Mouse (Mus musculus) heart, adult 2 months (tissue): ENCODE data around the gene Tymp. TPM values are rescaled to one million over a fixed set of nuclear protein-coding genes. Genes with fewer than 3 reads are reported as not detected.

Experiments
- DNase-seq, 2 experiments: peaks; one replicate each; pipeline ENCODE4 v3.0.0; 2021
- H3K27ac ChIP-seq: fragments of 200-600 bp; 2 replicates; pipeline ENCODE4 v1.8.1; 2022
- H3K27me3 ChIP-seq: fragments of 200-500 bp; 2 replicates; pipeline ENCODE4 v1.6.1; 2012; ENCODE audit warnings: mild to moderate bottlenecking, low read length, inconsistent platforms, mixed read lengths; ENCODE audit not compliant: control insufficient read depth, insufficient read depth
- H3K36me3 ChIP-seq: fragments of 200-500 bp; 2 replicates; pipeline ENCODE4 v1.6.1; 2012; ENCODE audit warnings: low read length, inconsistent platforms; ENCODE audit not compliant: control insufficient read depth, insufficient read depth
- H3K4me1 ChIP-seq: fragments of 200-500 bp; 2 replicates; pipeline ENCODE4 v1.6.1; 2011; ENCODE audit warnings: low read length; ENCODE audit not compliant: control insufficient read depth, insufficient read depth
- H3K4me3 ChIP-seq: fragments of 200-600 bp; 2 replicates; pipeline ENCODE4 v1.8.1; 2022
- H3K79me2 ChIP-seq: fragments of 200-500 bp; replicated peaks from 2 replicates; pipeline ENCODE4 v1.6.1; 2012; ENCODE audit warnings: mild to moderate bottlenecking, inconsistent platforms, low read length, moderate library complexity, mixed read lengths; ENCODE audit not compliant: control insufficient read depth, insufficient read depth
- H3K9ac ChIP-seq: fragments of 200-500 bp; 2 replicates; pipeline ENCODE4 v1.6.1; 2012; ENCODE audit warnings: low read depth, mild to moderate bottlenecking, control low read depth, inconsistent platforms, low read length, mixed read lengths
- CTCF ChIP-seq: fragments of 200-600 bp; IDR thresholded peaks from 2 replicates; pipeline ENCODE4 v1.8.1; 2022; ENCODE audit warnings: antibody characterized with exemption, mild to moderate bottlenecking, moderate library complexity
- EP300 ChIP-seq: fragments of 200-500 bp; IDR thresholded peaks from 2 replicates; pipeline ENCODE4 v1.6.1; 2011; ENCODE audit warnings: low read depth, low read length, control low read depth; ENCODE audit not compliant: insufficient read depth
- POLR2A ChIP-seq: fragments of 200-500 bp; IDR thresholded peaks from 2 replicates; pipeline ENCODE4 v1.6.1; 2011; ENCODE audit warnings: mild to moderate bottlenecking, low read depth, low read length, control low read depth; ENCODE audit not compliant: insufficient read depth
- WGBS: fragments of 180-500 bp; shearing (Covaris S2); methylation state at CpG from one replicate; pipeline ENCODE4 v1.1.7; 2018; 5-methylcytosine and 5-hydroxymethylcytosine counted together
- intact Hi-C: fragments of 180-260 bp; cut with DNase I; formaldehyde crosslinking; loops from one replicate; pipeline ENCODE4 v1.15.1; 2025
- polyA plus RNA-seq: library from polyadenylated mRNA; depleted of rRNA; stranded (reverse); fragments of >200 nt; gene quantifications from 2 replicates; pipeline ENCODE4 v1.2.3, GENCODE M21; 2012
- total RNA-seq, 2 experiments: library from RNA; stranded (reverse); gene quantifications; 2 replicates each; pipeline ENCODE4 v1.2.3; 2021

Gene Tymp
- total and polyA plus RNA-seq, 3 experiments: 0.18 to 1.8 (median 0.47) TPM

DNA sequence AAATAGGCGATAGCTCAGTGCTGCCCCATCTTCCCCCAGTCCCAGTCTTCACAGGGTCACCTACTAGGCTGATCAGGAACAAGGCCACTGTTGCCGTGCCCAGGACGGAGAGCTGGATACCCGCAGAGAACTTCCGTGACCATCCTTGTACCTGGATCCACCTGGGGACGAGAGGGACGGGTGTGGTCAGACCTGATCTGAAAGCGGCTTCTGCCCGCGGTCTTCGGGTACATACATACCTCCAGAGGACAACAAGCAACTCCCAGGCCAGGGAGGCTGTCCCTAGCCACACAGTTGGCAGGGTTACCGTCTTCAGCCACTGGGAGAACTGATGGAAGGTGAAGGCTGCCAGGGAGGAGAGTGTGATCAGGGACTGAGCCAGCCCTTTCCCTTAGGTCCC is 24.0 kb downstream of the Tymp start:
- Histone ChIP-seq H3K79me2 (peaks cover 3% of the 10 kb centered on the region), H3K27me3 (no peaks in the 10 kb centered on the region), H3K4me3 (no peak overlapping the region), H3K27ac (no peak overlapping the region), H3K4me1 (peaks cover 7% of the 10 kb centered on the region), H3K9ac (no peak overlapping the region), H3K36me3 (no peaks in the 10 kb centered on the region; the same call in 1 of the 2 replicates)
- DNase-seq: no peak
- WGBS: 97% methylated on average over 12 of the region's 12 CpGs
- intact Hi-C loops: no loop called here
- TF ChIP-seq POLR2A (no peak), CTCF (no peak), EP300 (no peak)

DNA sequence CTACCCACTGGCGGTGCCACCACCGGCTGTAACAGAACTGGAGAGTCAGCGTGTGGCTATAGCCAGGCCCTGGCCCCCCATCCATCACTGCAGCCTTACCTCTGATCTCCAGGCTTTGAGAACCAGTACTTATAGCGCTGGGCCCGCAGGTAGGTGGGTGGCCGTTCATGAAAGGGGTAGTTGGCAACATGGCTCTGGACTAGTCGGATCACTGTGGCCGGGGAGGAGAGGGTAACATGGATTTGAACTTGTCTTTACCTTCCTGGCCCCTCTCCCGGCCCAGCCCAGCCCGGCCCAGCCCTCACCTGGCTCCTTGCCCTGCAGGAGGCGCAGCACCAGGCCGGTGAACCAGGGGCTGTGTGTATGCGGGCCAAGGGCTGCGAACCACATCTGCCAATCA is 24.8 kb downstream of the Tymp start:
- Histone ChIP-seq H3K27ac (no peak overlapping the region), H3K27me3 (no peaks in the 10 kb centered on the region), H3K9ac (no peak overlapping the region), H3K79me2 (peaks cover 3% of the 10 kb centered on the region), H3K4me3 (no peak overlapping the region), H3K4me1 (peaks cover 7% of the 10 kb centered on the region), H3K36me3 (no peaks in the 10 kb centered on the region; the same call in 1 of the 2 replicates)
- DNase-seq: no peak
- intact Hi-C loops: no loop called here
- 90% methylated on average over 14 of the region's 14 CpGs for WGBS
- TF ChIP-seq POLR2A: no peak
- TF ChIP-seq CTCF: no peak
- TF ChIP-seq EP300: no peak

DNA sequence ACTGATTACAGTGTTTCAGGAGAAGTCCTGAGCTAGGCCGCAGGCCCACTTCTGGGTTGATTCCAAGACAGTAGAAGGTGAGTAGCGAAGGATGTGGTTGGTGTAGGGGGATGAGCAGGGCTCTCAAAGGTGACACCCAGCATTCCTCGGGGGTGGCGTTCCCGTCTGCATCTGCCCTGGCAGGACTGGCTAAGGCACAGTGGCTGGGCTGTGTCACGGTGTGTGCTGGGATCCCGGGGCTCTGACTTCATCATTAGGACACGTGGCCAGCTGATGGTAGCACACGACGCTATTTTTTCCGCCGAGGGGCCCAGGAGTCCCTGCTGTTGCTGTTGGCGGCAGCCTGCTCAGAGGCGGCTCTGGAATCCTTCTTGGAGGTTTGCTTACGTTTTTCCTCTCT is 25.5 kb downstream of the Tymp start:
- no peak overlapping the region for H3K4me3 ChIP-seq
- peaks cover 3% of the 10 kb centered on the region for H3K79me2 ChIP-seq
- intact Hi-C loops: no loop called here
- no peak for DNase-seq
- H3K4me1 ChIP-seq: peaks cover 7% of the 10 kb centered on the region
- TF ChIP-seq POLR2A (no peak), EP300 (no peak), CTCF (no peak)
- 67% methylated on average over 15 of the region's 15 CpGs for WGBS
- H3K36me3 ChIP-seq: no peaks in the 10 kb centered on the region; the same call in 1 of the 2 replicates
- H3K9ac ChIP-seq: no peak overlapping the region
- H3K27ac ChIP-seq: peak overlapping the region; percentile 82
- H3K27me3 ChIP-seq: no peaks in the 10 kb centered on the region

DNA sequence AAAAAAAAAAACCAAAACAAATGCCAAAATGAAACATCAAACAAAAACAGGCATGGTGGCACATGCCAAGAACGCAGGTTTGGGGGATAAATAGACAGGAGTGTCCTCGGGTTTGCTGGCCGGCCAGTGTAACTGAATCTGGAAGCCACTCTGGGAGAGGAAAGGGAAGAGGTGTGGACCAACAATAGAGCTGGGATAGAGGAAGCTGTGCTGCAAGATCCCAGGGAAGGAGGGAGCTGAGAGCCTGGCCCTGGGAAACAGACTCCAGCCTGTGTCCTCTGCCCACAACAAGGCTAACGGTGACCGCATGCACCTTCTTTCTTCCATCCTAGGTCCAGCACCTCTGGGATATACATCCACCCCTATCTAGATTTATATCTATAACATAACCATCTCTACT is 26.4 kb downstream of the Tymp start:
- WGBS: 57% methylated on average over 5 of the region's 5 CpGs
- no peak for DNase-seq

DNA sequence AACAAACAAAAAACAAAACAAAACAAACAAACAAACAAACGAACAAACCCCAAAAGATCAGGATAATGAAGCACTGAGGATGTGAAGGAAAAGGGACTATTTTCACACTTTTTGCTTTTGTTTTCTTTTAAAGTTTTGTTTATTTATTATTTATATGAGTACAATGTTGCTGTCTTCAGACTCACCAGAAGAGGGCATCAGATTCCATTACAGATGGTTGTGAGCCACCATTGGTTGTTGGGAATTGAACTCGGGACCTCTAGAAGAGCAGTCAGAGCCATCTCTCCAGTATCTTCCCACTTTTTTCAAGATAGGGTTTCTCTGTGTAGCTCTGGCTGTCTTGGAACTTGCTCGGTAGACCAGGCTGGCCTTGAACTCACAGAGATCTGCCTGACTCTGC is 33.5 kb downstream of the Tymp start:
- TF ChIP-seq CTCF: peak; percentile 75
- no peak for TF ChIP-seq POLR2A
- H3K27me3 ChIP-seq: no peaks in the 10 kb centered on the region
- WGBS: 77% methylated on average over 3 of the region's 3 CpGs

More for the DNA sequence above, 26.4 kb downstream of the Tymp start:
- peaks cover 3% of the 10 kb centered on the region for H3K79me2 ChIP-seq
- H3K4me1 ChIP-seq: peaks cover 7% of the 10 kb centered on the region
- H3K27ac ChIP-seq: peak overlapping the region; percentile 82
- H3K9ac ChIP-seq: peak overlapping the region; percentile 29; the same call in 1 of the 2 replicates
- H3K27me3 ChIP-seq: no peaks in the 10 kb centered on the region
- no peaks in the 10 kb centered on the region; the same call in 1 of the 2 replicates for H3K36me3 ChIP-seq
- peak overlapping the region; percentile 32 for H3K4me3 ChIP-seq
- TF ChIP-seq CTCF (0 out of 2 replicates have a peak, but pooled peaks have one; percentile 3), EP300 (0 out of 2 replicates have a peak, but pooled peaks have one; percentile 23), POLR2A (peak; percentile 69)
- intact Hi-C loops: no loop called here

DNA sequence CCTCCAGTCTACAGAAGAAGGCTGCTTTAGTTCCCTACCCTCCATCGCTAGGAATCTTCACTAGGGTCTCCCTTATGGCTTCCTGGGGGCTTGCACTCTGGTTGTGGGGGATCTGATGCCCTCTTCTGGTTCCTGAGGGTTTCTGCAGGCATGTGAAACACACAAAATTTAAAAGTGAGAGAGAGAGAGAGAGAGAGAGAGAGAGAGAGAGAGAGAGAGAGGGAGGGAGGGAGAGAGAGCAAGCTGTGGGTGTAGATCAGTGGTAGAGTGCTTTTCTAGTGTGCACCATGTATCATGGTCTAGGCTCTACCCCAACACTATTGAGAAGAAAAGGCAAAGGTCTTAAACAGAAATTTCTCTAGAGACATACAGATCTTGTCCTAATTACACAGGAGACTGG is 35.2 kb downstream of the Tymp start:
- H3K79me2 ChIP-seq: no peaks in the 10 kb centered on the region
- no peaks in the 10 kb centered on the region for H3K36me3 ChIP-seq
- DNase-seq: no peak
- no peak overlapping the region for H3K4me3 ChIP-seq
- H3K27ac ChIP-seq: no peak overlapping the region
- 57% methylated on average over 1 of the region's 1 CpGs for WGBS
- no peaks in the 10 kb centered on the region for H3K27me3 ChIP-seq
- TF ChIP-seq EP300 (no peak), POLR2A (no peak)
- intact Hi-C loops: loop anchor here (5.0 kb wide), 1 partner anchor 191 kb away; no protein-coding TSS in a partner anchor
- no peak overlapping the region for H3K9ac ChIP-seq
- no peaks in the 10 kb centered on the region for H3K4me1 ChIP-seq

More for the DNA sequence above, 33.5 kb downstream of the Tymp start:
- H3K36me3 ChIP-seq: no peaks in the 10 kb centered on the region
- intact Hi-C loops: loop anchor here (5.0 kb wide), 1 partner anchor 189 kb away; no protein-coding TSS in a partner anchor
- no peaks in the 10 kb centered on the region for H3K4me1 ChIP-seq
- H3K27ac ChIP-seq: no peak overlapping the region
- no peak overlapping the region for H3K4me3 ChIP-seq
- H3K79me2 ChIP-seq: no peaks in the 10 kb centered on the region
- no peak for DNase-seq
- no peak overlapping the region for H3K9ac ChIP-seq
